Mouse (Mus musculus) CH12.LX (cell line): ENCODE results near the gene Creb3l1. TPM values are rescaled to one million over a fixed set of nuclear protein-coding genes. Genes with fewer than 3 reads are reported as not detected.

Experiments used
- DNase-seq: peaks from one replicate; pipeline ENCODE4 v3.0.0-alpha.2; 2013; ENCODE audit errors: extremely low read depth
- H3K27ac ChIP-seq: 2 replicates; pipeline ENCODE4 v1.5.1; 2012; ENCODE audit warnings: low read depth, mild to moderate bottlenecking, control low read depth, moderate library complexity; ENCODE audit not compliant: insufficient read depth
- H3K27me3 ChIP-seq: replicated peaks from 2 replicates; pipeline ENCODE3; 2012; ENCODE audit warnings: inconsistent platforms
- H3K36me3 ChIP-seq, 2 experiments: replicated peaks in 1 of 2; 2 replicates each; pipeline versions ENCODE3 to v1.6.1; 2012; ENCODE audit warnings: inconsistent platforms in 1 of 2, low read length in 1 of 2, mild to moderate bottlenecking in 1 of 2, mixed read lengths in 1 of 2, moderate library complexity in 1 of 2; ENCODE audit not compliant: control insufficient read depth in 1 of 2, insufficient read depth in 1 of 2
- H3K4me1 ChIP-seq, 2 experiments: 2 replicates each; pipeline ENCODE4 v1.6.1; 2012; ENCODE audit warnings: inconsistent platforms in 1 of 2, moderate library complexity in 1 of 2; ENCODE audit not compliant: insufficient read depth in 2 of 2, control insufficient read depth in 1 of 2
- H3K4me2 ChIP-seq: 2 replicates; pipeline ENCODE4 v1.6.1; 2012; ENCODE audit warnings: low read depth, mild to moderate bottlenecking, control low read depth; ENCODE audit not compliant: poor library complexity, insufficient read depth, severe bottlenecking
- H3K4me3 ChIP-seq, 3 experiments: fragments of 150-350 bp in 1 of 3; sonication (generic) in 1 of 3; replicated peaks in 1 of 3; 2 replicates each; pipeline versions ENCODE3 to v1.5.1; 2011 to 2012; ENCODE audit warnings: low read depth in 2 of 3, low read length in 2 of 3, mild to moderate bottlenecking in 2 of 3, moderate library complexity in 2 of 3, control low read depth in 1 of 3, improper control_type of control experiment in 1 of 3, inconsistent platforms in 1 of 3, mixed read lengths in 1 of 3; ENCODE audit not compliant: poor library complexity in 1 of 3
- H3K79me2 ChIP-seq: replicated peaks from 2 replicates; pipeline ENCODE4 v1.6.1; 2012; ENCODE audit warnings: mild to moderate bottlenecking, moderate library complexity; ENCODE audit not compliant: control insufficient read depth, poor library complexity, insufficient read depth, severe bottlenecking; ENCODE audit errors: extremely low read depth
- H3K9ac ChIP-seq: 2 replicates; pipeline ENCODE4 v1.6.1; 2012; ENCODE audit warnings: low read depth, mild to moderate bottlenecking, control low read depth, moderate library complexity; ENCODE audit not compliant: insufficient read depth
- H3K9me3 ChIP-seq: replicated peaks from 2 replicates; pipeline ENCODE3; 2012; ENCODE audit warnings: low read length, inconsistent platforms, mixed read lengths
- BHLHE40 ChIP-seq: IDR thresholded peaks from 2 replicates; pipeline ENCODE4 v1.6.1; 2011; ENCODE audit warnings: mild to moderate bottlenecking, low read depth, low read length, improper control_type of control experiment
- CHD1 ChIP-seq: IDR thresholded peaks from 2 replicates; pipeline ENCODE4 v1.6.1; 2012; ENCODE audit warnings: low read depth, low read length, improper control_type of control experiment, inconsistent platforms
- CTCF ChIP-seq, 2 experiments: IDR thresholded peaks in 1 of 2; conservative IDR thresholded peaks in 1 of 2; 2 replicates each; pipeline ENCODE4 v1.5.1; 2011 to 2012; ENCODE audit warnings: low read depth in 2 of 2, low read length in 2 of 2, improper control_type of control experiment in 1 of 2, inconsistent platforms in 1 of 2, mild to moderate bottlenecking in 1 of 2, moderate library complexity in 1 of 2
- E2F4 ChIP-seq: IDR thresholded peaks from 2 replicates; pipeline ENCODE4 v1.6.1; 2011; ENCODE audit warnings: low read depth, low read length, improper control_type of control experiment; ENCODE audit not compliant: insufficient replicate concordance
- EP300 ChIP-seq: IDR thresholded peaks from 2 replicates; pipeline ENCODE4 v1.6.1; 2011; ENCODE audit warnings: low read length, improper control_type of control experiment
- ETS1 ChIP-seq: conservative IDR thresholded peaks from 2 replicates; pipeline ENCODE4 v1.6.1; 2012; ENCODE audit warnings: low read depth, mild to moderate bottlenecking, inconsistent platforms, low read length, improper control_type of control experiment, moderate library complexity
- GABPA ChIP-seq: IDR thresholded peaks from 2 replicates; pipeline ENCODE4 v1.6.1; 2012; ENCODE audit warnings: low read depth, low read length, improper control_type of control experiment, inconsistent platforms; ENCODE audit not compliant: insufficient replicate concordance
- HCFC1 ChIP-seq: IDR thresholded peaks from 2 replicates; pipeline ENCODE4 v1.6.1; 2012; ENCODE audit warnings: low read depth, mild to moderate bottlenecking, inconsistent platforms, low read length, improper control_type of control experiment
- IRF4 ChIP-seq: IDR thresholded peaks from 2 replicates; pipeline ENCODE4 v1.6.1; 2014; ENCODE audit warnings: low read depth, mild to moderate bottlenecking, inconsistent platforms, low read length, improper control_type of control experiment
- JUN ChIP-seq: IDR thresholded peaks from 2 replicates; pipeline ENCODE4 v1.6.1; 2011; ENCODE audit warnings: low read depth, mild to moderate bottlenecking, low read length, improper control_type of control experiment, moderate library complexity; ENCODE audit not compliant: insufficient read depth
- KAT2A ChIP-seq: IDR thresholded peaks from 2 replicates; pipeline ENCODE4 v1.6.1; 2012; ENCODE audit warnings: low read length, improper control_type of control experiment, inconsistent platforms; ENCODE audit not compliant: insufficient replicate concordance
- MAX ChIP-seq: IDR thresholded peaks from 2 replicates; pipeline ENCODE4 v1.6.1; 2011; ENCODE audit warnings: low read length, improper control_type of control experiment
- MAZ ChIP-seq: IDR thresholded peaks from 2 replicates; pipeline ENCODE4 v1.6.1; 2012; ENCODE audit warnings: low read depth, mild to moderate bottlenecking, inconsistent platforms, low read length, improper control_type of control experiment, moderate library complexity
- MEF2A ChIP-seq: IDR thresholded peaks from 2 replicates; pipeline ENCODE4 v1.6.1; 2014; ENCODE audit warnings: low read depth, mild to moderate bottlenecking, inconsistent platforms, low read length, improper control_type of control experiment, borderline replicate concordance
- MXI1 ChIP-seq: IDR thresholded peaks from 2 replicates; pipeline ENCODE4 v1.6.1; 2011; ENCODE audit warnings: mild to moderate bottlenecking, low read depth, low read length, improper control_type of control experiment
- MYC ChIP-seq: IDR thresholded peaks from 2 replicates; pipeline ENCODE4 v1.6.1; 2011; ENCODE audit warnings: low read depth, mild to moderate bottlenecking, improper control_type of control experiment, low read length
- NELFE ChIP-seq: IDR thresholded peaks from 2 replicates; pipeline ENCODE4 v1.6.1; 2011; ENCODE audit warnings: low read depth, low read length, improper control_type of control experiment
- NRF1 ChIP-seq: IDR thresholded peaks from 2 replicates; pipeline ENCODE4 v1.6.1; 2014; ENCODE audit warnings: low read depth, mild to moderate bottlenecking, inconsistent platforms, low read length, improper control_type of control experiment, moderate library complexity
- PAX5 ChIP-seq: IDR thresholded peaks from 2 replicates; pipeline ENCODE4 v1.6.1; 2012; ENCODE audit warnings: low read length, inconsistent platforms, mixed read lengths
- POLR2A ChIP-seq: IDR thresholded peaks from 2 replicates; pipeline ENCODE4 v1.6.1; 2011; ENCODE audit warnings: low read depth, mild to moderate bottlenecking, improper control_type of control experiment, low read length
- RAD21 ChIP-seq: IDR thresholded peaks from 2 replicates; pipeline ENCODE4 v1.6.1; 2011; ENCODE audit warnings: low read depth, mild to moderate bottlenecking, low read length, improper control_type of control experiment, moderate library complexity
- RCOR1 ChIP-seq: conservative IDR thresholded peaks from 2 replicates; pipeline ENCODE4 v1.6.1; 2012; ENCODE audit warnings: low read depth, mild to moderate bottlenecking, inconsistent platforms, low read length, improper control_type of control experiment
- SIN3A ChIP-seq: IDR thresholded peaks from 2 replicates; pipeline ENCODE4 v1.6.1; 2012; ENCODE audit warnings: low read length, improper control_type of control experiment, inconsistent platforms
- SMC3 ChIP-seq: IDR thresholded peaks from 2 replicates; pipeline ENCODE4 v1.6.1; 2011; ENCODE audit warnings: low read depth, low read length, improper control_type of control experiment
- TCF12 ChIP-seq: IDR thresholded peaks from 2 replicates; pipeline ENCODE4 v1.6.1; 2014; ENCODE audit warnings: low read depth, mild to moderate bottlenecking, inconsistent platforms, low read length, improper control_type of control experiment
- USF1 ChIP-seq: IDR thresholded peaks from 2 replicates; pipeline ENCODE4 v1.6.1; 2014; ENCODE audit warnings: low read depth, mild to moderate bottlenecking, inconsistent platforms, low read length, improper control_type of control experiment
- ZC3H11A ChIP-seq: IDR thresholded peaks from 2 replicates; pipeline ENCODE4 v1.6.1; 2012; ENCODE audit warnings: low read depth, mild to moderate bottlenecking, inconsistent platforms, low read length, improper control_type of control experiment
- ZKSCAN1 ChIP-seq: IDR thresholded peaks from 2 replicates; pipeline ENCODE4 v1.6.1; 2012; ENCODE audit warnings: low read depth, inconsistent platforms, low read length, improper control_type of control experiment, borderline replicate concordance
- ZMIZ1 ChIP-seq: IDR thresholded peaks from 2 replicates; pipeline ENCODE4 v1.6.1; 2012; ENCODE audit warnings: low read depth, mild to moderate bottlenecking, inconsistent platforms, low read length, improper control_type of control experiment
- dilution Hi-C: fragments of 300-500 bp; cut with MboI; formaldehyde crosslinking; loops from 2 replicates; pipeline ENCODE4 v1.14.3; 2020; ENCODE audit warnings: low sequenced_read_pairs; ENCODE audit not compliant: extremely low pct_unique_long_range_greater_than_20kb, extremely low pct_ligation_motif_present
- in situ Hi-C: fragments of 300-500 bp; cut with MboI; formaldehyde crosslinking; loops from 3 replicates; pipeline ENCODE4 v1.14.3; 2019; ENCODE audit warnings: low sequenced_read_pairs, low pct_ligation_motif_present, low pct_unique_long_range_greater_than_20kb, mixed read lengths
- polyA plus RNA-seq: library from polyadenylated mRNA; unstranded; fragments of >175 nt; gene quantifications from 2 replicates; pipeline ENCODE4 v1.2.1, GENCODE M21; 2012; ENCODE audit warnings: low read depth; ENCODE audit not compliant: insufficient read length
- total RNA-seq, 2 experiments: library from RNA; depleted of rRNA; stranded (reverse); fragments of 300-350 nt in 1 of 2; fragments of >200 nt in 1 of 2; gene quantifications; 2 replicates each; pipeline ENCODE4 v1.2.3; 2012 to 2014

The Creb3l1 gene
- total and polyA plus RNA-seq, 3 experiments: 0.08 to 2.0 (median 0.59) TPM

- no peak for TF ChIP-seq ZC3H11A
- TF ChIP-seq MEF2A: no peak
- no peak for TF ChIP-seq PAX5
- TF ChIP-seq MAX: no peak
- TF ChIP-seq BHLHE40: no peak
- no peak for TF ChIP-seq CTCF (conservative IDR thresholded peaks at IDR 0.05 in 1 of 2, IDR thresholded peaks at IDR 0.05 in 1 of 2; ENCODE audit: low read depth in 2 of 2, low read length in 2 of 2)
- no peak for TF ChIP-seq MYC
- no peak for TF ChIP-seq IRF4
- TF ChIP-seq USF1: no peak
- no peak for TF ChIP-seq ETS1
- no peak for TF ChIP-seq E2F4
- TF ChIP-seq POLR2A: no peak
- no peaks in the 10 kb centered on the region for H3K79me2 ChIP-seq
- dilution Hi-C loops: no loop called here
Measured at GRCm38 (mm10) chr2:92025202-92025601, 900 bp upstream of the Creb3l1 start.

GRCm38 (mm10) chr2:92023362-92024273 lies 684 bp downstream of the Creb3l1 start:
- dilution Hi-C loops: no loop called here
- no peaks in the 10 kb centered on the region for H3K79me2 ChIP-seq
- H3K27me3 ChIP-seq: peaks cover 78% of the 10 kb centered on the region
- no peak overlapping the region for H3K27ac ChIP-seq
- H3K4me3 ChIP-seq: peak overlapping the region; percentile 3 to 51 (median 34)
- no peaks in the 10 kb centered on the region for H3K36me3 ChIP-seq
- H3K4me2 ChIP-seq: peak overlapping the region; percentile 97
- peak overlapping the region; percentile 29 for H3K9ac ChIP-seq
- H3K9me3 ChIP-seq: no peaks in the 10 kb centered on the region
- no peak for DNase-seq
- in situ Hi-C loops: no loop called here
- peaks cover 0 to 8% of the 10 kb centered on the region in 2 experiments; a peak in 1 of 4 replicates for H3K4me1 ChIP-seq
- TF ChIP-seq EP300: no peak
- no peak for TF ChIP-seq GABPA
- TF ChIP-seq CTCF (conservative IDR thresholded peaks at IDR 0.05 in 1 of 2, IDR thresholded peaks at IDR 0.05 in 1 of 2; ENCODE audit: low read depth in 2 of 2, low read length in 2 of 2): peak in 1 of 2 experiments; percentile 70; a peak in 2 of 4 replicates
- TF ChIP-seq MYC: no peak
- TF ChIP-seq ZC3H11A: no peak
- TF ChIP-seq RCOR1: no peak
- TF ChIP-seq RAD21: no peak
- no peak for TF ChIP-seq ETS1
- no peak for TF ChIP-seq TCF12
- TF ChIP-seq MAZ: no peak
- TF ChIP-seq POLR2A: no peak
- no peak for TF ChIP-seq NELFE
- TF ChIP-seq PAX5: no peak
- no peak for TF ChIP-seq IRF4
- TF ChIP-seq MAX: peak; percentile 23; the same call in 1 of the 2 replicates
- TF ChIP-seq JUN: no peak
- no peak for TF ChIP-seq BHLHE40
- TF ChIP-seq SMC3: peak; percentile 14; the same call in 1 of the 2 replicates
- TF ChIP-seq ZMIZ1: no peak
- no peak for TF ChIP-seq KAT2A
- TF ChIP-seq SIN3A: no peak
- TF ChIP-seq HCFC1: no peak
- no peak for TF ChIP-seq MXI1
- no peak for TF ChIP-seq ZKSCAN1
- no peak for TF ChIP-seq CHD1
- no peak for TF ChIP-seq NRF1

More at GRCm38 (mm10) chr2:92025202-92025601, 900 bp upstream of the Creb3l1 start:
- in situ Hi-C loops: no loop called here
- Histone ChIP-seq H3K27ac (no peak overlapping the region), H3K4me2 (no peak overlapping the region), H3K9ac (no peak overlapping the region), H3K4me3 (no peak overlapping the region), H3K9me3 (no peaks in the 10 kb centered on the region), H3K36me3 (no peaks in the 10 kb centered on the region), H3K4me1 (peaks cover 1 to 8% of the 10 kb centered on the region in 2 experiments; a peak in 1 of 4 replicates), H3K27me3 (peaks cover 64% of the 10 kb centered on the region)
- no peak for DNase-seq
